Mouse (Mus musculus): ENCODE measurements around the gene Tmem132c. TPM values are rescaled to one million over a fixed set of nuclear protein-coding genes. Genes with fewer than 3 reads are reported as not detected.

The Tmem132c gene
- polyA plus RNA-seq, 1 experiment: not detected

GRCm38 (mm10) chr5:127271145-127271544, 29.5 kb downstream of the Tmem132c start:
- H3ac ChIP-seq (ENCODE audit: control insufficient read depth, insufficient read length): no peak overlapping the region
- H3K4me3 ChIP-seq: no peak overlapping the region
- no peaks in the 10 kb centered on the region for H3K79me2 ChIP-seq (ENCODE audit: control insufficient read depth, insufficient read depth)
- H3K36me3 ChIP-seq (ENCODE audit: control insufficient read depth, insufficient read depth): no peaks in the 10 kb centered on the region
- H3K27me3 ChIP-seq (ENCODE audit: control insufficient read depth, insufficient read depth, insufficient read length): no peaks in the 10 kb centered on the region
- no peak overlapping the region for H3K4me2 ChIP-seq (ENCODE audit: low read depth)
- TF ChIP-seq CEBPB (IDR thresholded peaks at IDR 0.05; ENCODE audit: insufficient read depth, poor library complexity, severe bottlenecking): no peak

GRCm38 (mm10) chr5:127279462-127279861, 37.9 kb downstream of the Tmem132c start:
- H3ac ChIP-seq (ENCODE audit: control insufficient read depth, insufficient read length): no peak overlapping the region
- no peaks in the 10 kb centered on the region for H3K36me3 ChIP-seq (ENCODE audit: control insufficient read depth, insufficient read depth)
- TF ChIP-seq CEBPB (IDR thresholded peaks at IDR 0.05; ENCODE audit: insufficient read depth, poor library complexity, severe bottlenecking) (no peak), REST (IDR thresholded peaks at IDR 0.05; ENCODE audit: insufficient read depth, insufficient read length) (no peak), MYOG (IDR thresholded peaks at IDR 0.05; ENCODE audit: control insufficient read depth in 1 of 3, insufficient read depth in 1 of 3, insufficient read length in 2 of 3, low read depth in 2 of 3) (no peak), SRF (IDR thresholded peaks at IDR 0.05; ENCODE audit: control insufficient read depth, insufficient read length, low read depth) (no peak), TCF12 (IDR thresholded peaks at IDR 0.05; ENCODE audit: insufficient read depth, poor library complexity, severe bottlenecking) (no peak), POLR2AphosphoS2 (IDR thresholded peaks at IDR 0.05; ENCODE audit: insufficient read length, low read depth) (no peak), POLR2A (IDR thresholded peaks at IDR 0.05; ENCODE audit: insufficient read length, low read depth) (no peak), USF1 (IDR thresholded peaks at IDR 0.05; ENCODE audit: low read depth) (no peak), MAX (IDR thresholded peaks at IDR 0.05; ENCODE audit: low read depth) (no peak), TCF3 (IDR thresholded peaks at IDR 0.05; ENCODE audit: insufficient read length, low read depth) (no peak), E2F4 (IDR thresholded peaks at IDR 0.05; ENCODE audit: insufficient read depth) (no peak), MYOD1 (IDR thresholded peaks at IDR 0.05; ENCODE audit: control insufficient read depth in 1 of 3, insufficient read length in 2 of 3, low read depth in 2 of 3) (no peak)

GRCm38 (mm10) chr5:127281186-127281585, 39.6 kb downstream of the Tmem132c start:
- TF ChIP-seq MAX (IDR thresholded peaks at IDR 0.05; ENCODE audit: low read depth) (no peak), POLR2A (IDR thresholded peaks at IDR 0.05; ENCODE audit: insufficient read length, low read depth) (no peak), E2F4 (IDR thresholded peaks at IDR 0.05; ENCODE audit: insufficient read depth) (no peak), TCF3 (IDR thresholded peaks at IDR 0.05; ENCODE audit: insufficient read length, low read depth) (no peak), MYOG (IDR thresholded peaks at IDR 0.05; ENCODE audit: control insufficient read depth in 1 of 3, insufficient read depth in 1 of 3, insufficient read length in 2 of 3, low read depth in 2 of 3) (no peak), REST (IDR thresholded peaks at IDR 0.05; ENCODE audit: insufficient read depth, insufficient read length) (no peak), POLR2AphosphoS2 (IDR thresholded peaks at IDR 0.05; ENCODE audit: insufficient read length, low read depth) (no peak), CEBPB (IDR thresholded peaks at IDR 0.05; ENCODE audit: insufficient read depth, poor library complexity, severe bottlenecking) (no peak), TCF12 (IDR thresholded peaks at IDR 0.05; ENCODE audit: insufficient read depth, poor library complexity, severe bottlenecking) (no peak), USF1 (IDR thresholded peaks at IDR 0.05; ENCODE audit: low read depth) (no peak), MYOD1 (IDR thresholded peaks at IDR 0.05; ENCODE audit: control insufficient read depth in 1 of 3, insufficient read length in 2 of 3, low read depth in 2 of 3) (no peak), SRF (IDR thresholded peaks at IDR 0.05; ENCODE audit: control insufficient read depth, insufficient read length, low read depth) (no peak)
- no peaks in the 10 kb centered on the region for H3K36me3 ChIP-seq (ENCODE audit: control insufficient read depth, insufficient read depth)
- H3ac ChIP-seq (ENCODE audit: control insufficient read depth, insufficient read length): no peak overlapping the region
- H3K79me2 ChIP-seq (ENCODE audit: control insufficient read depth, insufficient read depth): no peaks in the 10 kb centered on the region
- no peaks in the 10 kb centered on the region for H3K27me3 ChIP-seq (ENCODE audit: control insufficient read depth, insufficient read depth, insufficient read length)
- no peak overlapping the region for H3K4me2 ChIP-seq (ENCODE audit: low read depth)
- no peak overlapping the region for H3K4me3 ChIP-seq

More at GRCm38 (mm10) chr5:127279462-127279861, 37.9 kb downstream of the Tmem132c start:
- H3K4me2 ChIP-seq (ENCODE audit: low read depth): no peak overlapping the region
- H3K4me3 ChIP-seq: no peak overlapping the region
- no peaks in the 10 kb centered on the region for H3K79me2 ChIP-seq (ENCODE audit: control insufficient read depth, insufficient read depth)
- H3K27me3 ChIP-seq (ENCODE audit: control insufficient read depth, insufficient read depth, insufficient read length): no peaks in the 10 kb centered on the region

GRCm38 (mm10) chr5:127282539-127283123, 41.0 kb downstream of the Tmem132c start:
- H3K4me2 ChIP-seq (ENCODE audit: low read depth): no peak overlapping the region
- no peak overlapping the region for H3ac ChIP-seq (ENCODE audit: control insufficient read depth, insufficient read length)

GRCm38 (mm10) chr5:127286886-127287285, 45.3 kb downstream of the Tmem132c start:
- Histone ChIP-seq H3K4me3 (no peak overlapping the region), H3K36me3 (ENCODE audit: control insufficient read depth, insufficient read depth) (no peaks in the 10 kb centered on the region), H3K79me2 (ENCODE audit: control insufficient read depth, insufficient read depth) (no peaks in the 10 kb centered on the region), H3ac (ENCODE audit: control insufficient read depth, insufficient read length) (no peak overlapping the region), H3K4me2 (ENCODE audit: low read depth) (no peak overlapping the region), H3K27me3 (ENCODE audit: control insufficient read depth, insufficient read depth, insufficient read length) (no peaks in the 10 kb centered on the region)
- TF ChIP-seq TCF12 (IDR thresholded peaks at IDR 0.05; ENCODE audit: insufficient read depth, poor library complexity, severe bottlenecking) (no peak), TCF3 (IDR thresholded peaks at IDR 0.05; ENCODE audit: insufficient read length, low read depth) (no peak), POLR2A (IDR thresholded peaks at IDR 0.05; ENCODE audit: insufficient read length, low read depth) (no peak), MAX (IDR thresholded peaks at IDR 0.05; ENCODE audit: low read depth) (no peak), POLR2AphosphoS2 (IDR thresholded peaks at IDR 0.05; ENCODE audit: insufficient read length, low read depth) (no peak), MYOG (IDR thresholded peaks at IDR 0.05; ENCODE audit: control insufficient read depth in 1 of 3, insufficient read depth in 1 of 3, insufficient read length in 2 of 3, low read depth in 2 of 3) (no peak)

More at GRCm38 (mm10) chr5:127282539-127283123, 41.0 kb downstream of the Tmem132c start:
- no peaks in the 10 kb centered on the region for H3K79me2 ChIP-seq (ENCODE audit: control insufficient read depth, insufficient read depth)
- H3K4me3 ChIP-seq: no peak overlapping the region
- H3K27me3 ChIP-seq (ENCODE audit: control insufficient read depth, insufficient read depth, insufficient read length): no peaks in the 10 kb centered on the region
- H3K36me3 ChIP-seq (ENCODE audit: control insufficient read depth, insufficient read depth): no peaks in the 10 kb centered on the region
- TF ChIP-seq E2F4 (IDR thresholded peaks at IDR 0.05; ENCODE audit: insufficient read depth): no peak
- no peak for TF ChIP-seq CEBPB (IDR thresholded peaks at IDR 0.05; ENCODE audit: insufficient read depth, poor library complexity, severe bottlenecking)
- no peak for TF ChIP-seq MAX (IDR thresholded peaks at IDR 0.05; ENCODE audit: low read depth)
- TF ChIP-seq MYOG (IDR thresholded peaks at IDR 0.05; ENCODE audit: control insufficient read depth in 1 of 3, insufficient read depth in 1 of 3, insufficient read length in 2 of 3, low read depth in 2 of 3): no peak

Measured in myocyte (in vitro differentiated cells).